Mouse (Mus musculus): ENCODE measurements around the gene Ide. TPM values are rescaled to one million over a fixed set of nuclear protein-coding genes. Genes with fewer than 3 reads are reported as not detected.

The Ide gene
- polyA plus RNA-seq, 1 experiment, result 13.4 TPM

DNA sequence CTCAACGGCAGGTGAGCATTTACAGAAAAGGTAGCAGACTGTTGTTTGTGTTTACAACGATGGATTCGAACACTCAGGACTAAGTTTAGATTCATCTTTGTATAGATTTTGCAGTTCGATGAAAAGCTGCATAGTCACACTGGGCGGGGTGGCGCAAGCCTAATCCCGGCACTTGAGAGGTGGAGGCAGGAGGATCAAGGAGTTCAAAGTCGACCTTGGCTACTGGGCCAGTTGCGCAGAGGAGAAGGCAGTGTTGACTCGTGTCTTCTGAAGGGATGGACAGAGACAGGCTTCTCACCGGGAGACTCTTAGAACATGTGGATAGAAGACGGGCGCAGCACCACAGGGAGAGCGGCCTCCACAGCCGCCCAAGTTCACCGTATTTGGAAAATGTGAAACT lies 68.5 kb downstream of the Ide start:
- Histone ChIP-seq H3K4me3 (ENCODE audit: insufficient read depth, poor library complexity, severe bottlenecking) (no peak overlapping the region), H3K79me2 (ENCODE audit: control insufficient read depth, insufficient read depth) (no peaks in the 10 kb centered on the region), H3ac (ENCODE audit: control insufficient read depth, insufficient read length, low read depth) (no peak overlapping the region), H3K27me3 (ENCODE audit: control insufficient read depth, insufficient read depth, insufficient read length) (no peaks in the 10 kb centered on the region), H3K79me3 (ENCODE audit: low read depth) (no peaks in the 10 kb centered on the region), H3K36me3 (ENCODE audit: control insufficient read depth, insufficient read depth) (peaks cover 30% of the 10 kb centered on the region)
- TF ChIP-seq CTCF (IDR thresholded peaks at IDR 0.05; ENCODE audit: control insufficient read depth, insufficient read depth, insufficient read length), result no peak
- no peak for TF ChIP-seq FOSL1 (IDR thresholded peaks at IDR 0.05; ENCODE audit: insufficient read depth, low read length, poor library complexity, severe bottlenecking)
- no peak for TF ChIP-seq MYOG (IDR thresholded peaks at IDR 0.05; ENCODE audit: control insufficient read depth, extremely low read depth, insufficient read length)
- TF ChIP-seq MYOD1 (IDR thresholded peaks at IDR 0.05; ENCODE audit: control insufficient read depth, insufficient read length, low read depth), result no peak
- no peak for TF ChIP-seq CEBPB (IDR thresholded peaks at IDR 0.05; ENCODE audit: low read depth)
- no peak for TF ChIP-seq MAX (IDR thresholded peaks at IDR 0.05)
- TF ChIP-seq USF1 (IDR thresholded peaks at IDR 0.05; ENCODE audit: low read depth), result no peak

DNA sequence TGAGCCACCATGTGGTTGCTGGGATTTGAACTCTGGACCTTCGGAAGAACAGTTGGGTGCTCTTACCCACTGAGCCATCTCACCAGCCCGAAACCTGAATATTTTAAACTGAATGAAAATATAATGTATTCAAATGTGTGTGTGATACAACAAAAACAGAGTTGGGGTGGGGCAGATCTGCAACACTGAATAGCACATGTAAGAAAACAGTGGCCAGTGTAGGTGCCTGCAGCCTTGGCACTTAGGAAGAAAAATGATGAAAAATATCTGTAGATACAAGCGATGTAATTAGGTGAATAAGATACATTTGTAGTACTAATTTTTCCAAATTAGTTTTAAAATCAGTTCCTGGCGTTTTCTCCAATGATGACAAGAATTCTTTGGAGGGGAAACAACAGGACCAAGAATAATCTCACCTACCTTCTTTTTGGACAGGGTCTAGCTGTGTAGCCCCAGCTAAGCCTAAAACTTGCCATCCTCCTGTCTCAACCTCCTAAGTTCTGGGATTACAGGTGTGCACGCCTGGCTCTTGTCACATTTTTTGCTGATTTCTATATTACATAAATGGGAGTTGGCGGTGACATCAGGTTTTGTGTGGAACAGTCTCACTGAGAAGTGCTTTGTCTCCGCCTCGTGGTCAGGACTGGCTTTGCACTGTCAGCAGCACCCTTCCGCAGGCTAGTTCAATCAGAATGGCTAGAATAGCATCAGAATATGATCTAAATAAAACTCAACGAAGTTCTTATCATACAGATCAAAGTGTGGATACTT lies 72.1 kb downstream of the Ide start:
- Histone ChIP-seq H3K27me3 (ENCODE audit: control insufficient read depth, insufficient read depth, insufficient read length) (no peaks in the 10 kb centered on the region), H3K79me2 (ENCODE audit: control insufficient read depth, insufficient read depth) (no peaks in the 10 kb centered on the region), H3K4me3 (ENCODE audit: insufficient read depth, poor library complexity, severe bottlenecking) (no peak overlapping the region), H3ac (ENCODE audit: control insufficient read depth, insufficient read length, low read depth) (no peak overlapping the region), H3K79me3 (ENCODE audit: low read depth) (no peaks in the 10 kb centered on the region), H3K36me3 (ENCODE audit: control insufficient read depth, insufficient read depth) (peaks cover 18% of the 10 kb centered on the region)
- peak; percentile 84 for TF ChIP-seq CTCF (IDR thresholded peaks at IDR 0.05; ENCODE audit: control insufficient read depth, insufficient read depth, insufficient read length)
- no peak for TF ChIP-seq MYOD1 (IDR thresholded peaks at IDR 0.05; ENCODE audit: control insufficient read depth, insufficient read length, low read depth)
- no peak for TF ChIP-seq MYOG (IDR thresholded peaks at IDR 0.05; ENCODE audit: control insufficient read depth, extremely low read depth, insufficient read length)

DNA sequence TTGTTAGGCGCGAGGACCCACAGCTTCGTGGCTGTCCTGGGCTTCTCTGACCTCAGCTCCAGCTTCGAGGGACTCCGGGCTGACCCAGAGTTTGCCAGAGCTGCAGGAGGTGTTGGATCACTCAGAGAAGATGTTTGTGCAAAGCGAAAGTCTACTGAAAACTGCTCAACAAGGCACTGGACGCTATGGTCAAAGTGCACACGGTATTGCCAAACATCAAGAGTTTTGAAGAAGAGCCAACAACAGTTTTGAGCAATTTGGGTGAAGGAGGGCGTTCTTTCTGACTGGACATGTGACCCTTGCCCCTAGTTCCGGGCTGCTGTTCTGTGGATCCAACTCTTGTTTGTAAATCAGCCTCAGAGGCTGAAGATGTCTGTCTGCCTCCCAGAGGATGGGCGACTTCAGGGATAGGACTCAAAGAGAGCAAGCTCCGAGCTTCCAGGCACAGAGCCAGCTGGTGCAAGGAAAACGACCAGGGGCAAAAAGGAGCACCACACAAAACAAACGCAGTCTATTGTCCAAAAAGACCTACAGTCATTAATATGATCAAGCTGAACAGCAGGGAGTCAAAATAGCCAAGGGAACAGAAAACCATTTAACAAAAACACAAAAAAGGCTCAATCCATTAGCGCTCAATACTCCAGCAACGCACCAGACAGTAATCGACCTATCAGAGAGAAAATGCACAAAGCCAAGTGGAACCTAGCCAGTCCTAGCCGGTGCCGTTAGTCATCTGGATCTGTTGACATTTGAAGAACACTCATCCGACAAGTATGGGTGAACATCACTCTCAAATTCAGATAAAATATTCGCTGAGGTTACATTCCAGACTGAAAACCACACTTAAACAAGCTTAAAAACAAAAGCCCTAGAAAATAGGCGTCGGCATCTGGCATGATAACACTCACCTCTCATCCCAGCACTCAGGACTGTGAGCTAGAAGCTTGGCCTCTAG lies 73.4 kb downstream of the Ide start:
- Histone ChIP-seq H3ac (ENCODE audit: control insufficient read depth, insufficient read length, low read depth) (no peak overlapping the region), H3K79me3 (ENCODE audit: low read depth) (no peaks in the 10 kb centered on the region), H3K4me3 (ENCODE audit: insufficient read depth, poor library complexity, severe bottlenecking) (no peak overlapping the region), H3K36me3 (ENCODE audit: control insufficient read depth, insufficient read depth) (peaks cover 12% of the 10 kb centered on the region), H3K79me2 (ENCODE audit: control insufficient read depth, insufficient read depth) (no peaks in the 10 kb centered on the region), H3K27me3 (ENCODE audit: control insufficient read depth, insufficient read depth, insufficient read length) (no peaks in the 10 kb centered on the region)
- TF ChIP-seq CTCF (IDR thresholded peaks at IDR 0.05; ENCODE audit: control insufficient read depth, insufficient read depth, insufficient read length), result no peak
- TF ChIP-seq FOSL1 (IDR thresholded peaks at IDR 0.05; ENCODE audit: insufficient read depth, low read length, poor library complexity, severe bottlenecking), result peak; percentile 73
- no peak for TF ChIP-seq MYOD1 (IDR thresholded peaks at IDR 0.05; ENCODE audit: control insufficient read depth, insufficient read length, low read depth)
- no peak for TF ChIP-seq MYOG (IDR thresholded peaks at IDR 0.05; ENCODE audit: control insufficient read depth, extremely low read depth, insufficient read length)
- peak; percentile 74 for TF ChIP-seq CEBPB (IDR thresholded peaks at IDR 0.05; ENCODE audit: low read depth)
- TF ChIP-seq USF1 (IDR thresholded peaks at IDR 0.05; ENCODE audit: low read depth), result peak; percentile 80
- peak; percentile 29 for TF ChIP-seq MAX (IDR thresholded peaks at IDR 0.05)

DNA sequence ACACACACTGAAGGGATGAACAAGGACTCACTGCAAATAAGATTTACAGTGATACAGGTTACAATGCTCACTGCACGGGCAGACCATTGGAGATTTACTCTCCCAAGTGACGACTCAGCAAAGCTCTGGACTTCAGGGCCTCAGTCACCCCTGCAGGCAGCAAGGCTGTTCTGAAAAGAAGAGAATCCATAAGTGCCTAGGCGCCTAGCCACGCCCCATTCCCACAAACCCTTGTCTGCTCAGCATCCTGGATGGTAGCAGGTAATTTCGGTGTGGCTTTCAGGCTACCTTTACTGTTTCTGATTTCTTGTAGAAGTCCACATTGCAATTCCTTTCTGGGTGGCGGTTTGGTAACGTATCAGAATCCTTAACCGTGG lies 74.1 kb downstream of the Ide start:
- no peaks in the 10 kb centered on the region for H3K27me3 ChIP-seq (ENCODE audit: control insufficient read depth, insufficient read depth, insufficient read length)
- peaks cover 6% of the 10 kb centered on the region for H3K36me3 ChIP-seq (ENCODE audit: control insufficient read depth, insufficient read depth)
- H3K79me3 ChIP-seq (ENCODE audit: low read depth), result no peaks in the 10 kb centered on the region
- H3ac ChIP-seq (ENCODE audit: control insufficient read depth, insufficient read length, low read depth), result no peak overlapping the region
- H3K4me3 ChIP-seq (ENCODE audit: insufficient read depth, poor library complexity, severe bottlenecking), result no peak overlapping the region
- H3K79me2 ChIP-seq (ENCODE audit: control insufficient read depth, insufficient read depth), result no peaks in the 10 kb centered on the region
- no peak for TF ChIP-seq MAX (IDR thresholded peaks at IDR 0.05)
- no peak for TF ChIP-seq CTCF (IDR thresholded peaks at IDR 0.05; ENCODE audit: control insufficient read depth, insufficient read depth, insufficient read length)
- TF ChIP-seq CEBPB (IDR thresholded peaks at IDR 0.05; ENCODE audit: low read depth), result no peak
- TF ChIP-seq FOSL1 (IDR thresholded peaks at IDR 0.05; ENCODE audit: insufficient read depth, low read length, poor library complexity, severe bottlenecking), result no peak
- TF ChIP-seq MYOD1 (IDR thresholded peaks at IDR 0.05; ENCODE audit: control insufficient read depth, insufficient read length, low read depth), result no peak
- TF ChIP-seq USF1 (IDR thresholded peaks at IDR 0.05; ENCODE audit: low read depth), result no peak
- no peak for TF ChIP-seq MYOG (IDR thresholded peaks at IDR 0.05; ENCODE audit: control insufficient read depth, extremely low read depth, insufficient read length)

DNA sequence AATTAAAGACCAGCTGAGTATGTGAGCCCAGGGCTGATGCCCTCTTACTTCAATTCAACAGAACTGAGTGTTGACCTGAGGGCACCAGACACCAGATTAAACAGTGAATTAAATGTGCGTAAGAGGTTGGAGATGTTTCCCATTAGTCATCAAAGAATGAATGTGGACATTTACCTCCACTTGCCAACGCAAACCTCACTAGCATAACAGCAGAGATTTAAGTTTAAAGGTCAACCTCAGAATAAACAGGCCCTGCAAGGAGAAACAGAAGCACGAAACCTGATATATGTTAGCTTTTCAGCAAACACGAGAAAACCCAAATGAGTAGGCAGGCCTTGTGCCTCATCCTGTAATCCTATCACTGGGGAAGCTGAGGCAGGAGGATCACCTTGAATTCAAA lies 75.3 kb downstream of the Ide start:
- no peak for TF ChIP-seq USF1 (IDR thresholded peaks at IDR 0.05; ENCODE audit: low read depth)
- peak; percentile 47 for TF ChIP-seq FOSL1 (IDR thresholded peaks at IDR 0.05; ENCODE audit: insufficient read depth, low read length, poor library complexity, severe bottlenecking)
- peak; percentile 62 for TF ChIP-seq MAX (IDR thresholded peaks at IDR 0.05)
- Histone ChIP-seq H3ac (ENCODE audit: control insufficient read depth, insufficient read length, low read depth) (no peak overlapping the region), H3K79me2 (ENCODE audit: control insufficient read depth, insufficient read depth) (no peaks in the 10 kb centered on the region), H3K27me3 (ENCODE audit: control insufficient read depth, insufficient read depth, insufficient read length) (no peaks in the 10 kb centered on the region), H3K36me3 (ENCODE audit: control insufficient read depth, insufficient read depth) (no peaks in the 10 kb centered on the region), H3K79me3 (ENCODE audit: low read depth) (no peaks in the 10 kb centered on the region), H3K4me3 (ENCODE audit: insufficient read depth, poor library complexity, severe bottlenecking) (no peak overlapping the region)

Data from C2C12 (cell line).